24 mouse cellular contexts compared by ENCODE assay signal in genomic region chr5:106367831-106368230, GRCm38 (mm10).
A peak's percentile ranks its signal among the peaks of the same experiment; 100 is the strongest.
DNase-seq lines count a peak whose midpoint lies in the region; ATAC-seq and TF ChIP-seq lines count a peak whose summit lies in the region.
"Had no signal": no experiment of that assay in that cellular context is flagged by ENCODE, and none has a peak within 500 bp of the region (broad histone marks: within the 10 kb centered on the region; RNA-seq: fewer than 3 reads in every experiment).

No protein-coding gene starts in this region.

- TF ChIP-seq POLR2A in testis, adult 2 months (IDR thresholded peaks at IDR 0.05; ENCODE audit: control insufficient read depth, low read depth, low read length), result no peak

- H3K4me3 ChIP-seq in midbrain, embryonic 13.5 days (replicated peaks), result no peak overlapping the region
- H3K4me3 ChIP-seq in midbrain, embryonic 16.5 days (ENCODE audit: low read depth, low read length), result no peak overlapping the region
- H3K4me3 ChIP-seq in testis, adult 2 months (ENCODE audit: control insufficient read depth, low read depth, low read length), result peak overlapping the region; percentile 89
- H3K4me3 ChIP-seq: embryonic facial prominence, embryonic 12.5 days; embryonic facial prominence, embryonic 15.5 days; heart, embryonic 12.5 days; heart, embryonic 15.5 days; hindbrain, embryonic 12.5 days; hindbrain, embryonic 15.5 days had no signal

- H3K4me2 ChIP-seq in midbrain, embryonic 13.5 days (replicated peaks), result no peak overlapping the region
- no peak overlapping the region for H3K4me2 ChIP-seq in midbrain, embryonic 16.5 days (ENCODE audit: low read length)
- H3K4me2 ChIP-seq: embryonic facial prominence, embryonic 12.5 days; embryonic facial prominence, embryonic 15.5 days; heart, embryonic 12.5 days; heart, embryonic 15.5 days; hindbrain, embryonic 12.5 days; hindbrain, embryonic 15.5 days had no signal

- no peak overlapping the region for H3K27ac ChIP-seq in midbrain, embryonic 13.5 days
- no peak overlapping the region for H3K27ac ChIP-seq in midbrain, embryonic 16.5 days (ENCODE audit: low read length)
- no peak overlapping the region for H3K27ac ChIP-seq in testis, adult 2 months (ENCODE audit: control insufficient read depth, insufficient read depth, low read depth, low read length)
- H3K27ac ChIP-seq: embryonic facial prominence, embryonic 12.5 days; embryonic facial prominence, embryonic 15.5 days; heart, embryonic 15.5 days; hindbrain, embryonic 12.5 days; hindbrain, embryonic 15.5 days had no signal

- DNase-seq in testis, postnatal 10 days (ENCODE audit: low spot score), result no peak
- DNase-seq in ZHBTc4 (ENCODE audit: low read depth, low spot score), result peak; percentile 68
- no peak for DNase-seq in cerebellum, postnatal 14 days
- DNase-seq in liver, result no peak
- DNase-seq: adrenal gland, adult 2 months; adrenal gland, postnatal 14 days; cerebellum, adult 11-12 months; cerebellum, adult 8-10 months; cerebellum, postnatal 10 days; gastrocnemius, postnatal 25 days; heart, adult 18-20 months; heart, postnatal 10 days; heart, postnatal 36 days had no signal

- no peaks in the 10 kb centered on the region for H3K9me3 ChIP-seq in midbrain, embryonic 13.5 days
- no peaks in the 10 kb centered on the region; the same call in 1 of the 2 replicates for H3K9me3 ChIP-seq in midbrain, embryonic 16.5 days (replicated peaks; ENCODE audit: control insufficient read depth, low read length, poor library complexity, severe bottlenecking)
- H3K9me3 ChIP-seq: embryonic facial prominence, embryonic 12.5 days; embryonic facial prominence, embryonic 15.5 days; heart, embryonic 15.5 days; hindbrain, embryonic 12.5 days; hindbrain, embryonic 15.5 days had no signal

- H3K9ac ChIP-seq in midbrain, embryonic 13.5 days (replicated peaks), result no peak overlapping the region
- H3K9ac ChIP-seq in midbrain, embryonic 16.5 days (ENCODE audit: low read depth, low read length), result no peak overlapping the region
- H3K9ac ChIP-seq: embryonic facial prominence, embryonic 12.5 days; embryonic facial prominence, embryonic 15.5 days; heart, embryonic 12.5 days; heart, embryonic 15.5 days; hindbrain, embryonic 12.5 days; hindbrain, embryonic 15.5 days had no signal

- 18% methylated on average over 9 of the region's 9 CpGs for WGBS in midbrain, embryonic 13.5 days
- WGBS in midbrain, embryonic 16.5 days, result 23% methylated on average over 9 of the region's 9 CpGs

- H3K36me3 ChIP-seq in midbrain, embryonic 13.5 days, result no peaks in the 10 kb centered on the region
- no peaks in the 10 kb centered on the region for H3K36me3 ChIP-seq in midbrain, embryonic 16.5 days (ENCODE audit: control insufficient read depth, insufficient read depth, low read length)
- no peaks in the 10 kb centered on the region for H3K36me3 ChIP-seq in testis, adult 2 months (ENCODE audit: control insufficient read depth, insufficient read depth, low read length)
- H3K36me3 ChIP-seq: embryonic facial prominence, embryonic 12.5 days; embryonic facial prominence, embryonic 15.5 days; heart, embryonic 12.5 days; heart, embryonic 15.5 days; hindbrain, embryonic 12.5 days; hindbrain, embryonic 15.5 days had no signal

- ATAC-seq in midbrain, embryonic 13.5 days, result 0 out of 2 replicates have a peak, but pooled peaks have one; percentile 45
- no peak for ATAC-seq in midbrain, embryonic 16.5 days
- ATAC-seq: CD4-positive, CD25-positive, alpha-beta regulatory T cell, adult 4 months; forebrain, embryonic 14.5 days had no signal

- peaks cover 5% of the 10 kb centered on the region for H3K4me1 ChIP-seq in midbrain, embryonic 13.5 days (replicated peaks)
- H3K4me1 ChIP-seq in midbrain, embryonic 16.5 days (ENCODE audit: control insufficient read depth, insufficient read depth, low read length), result peaks cover 3% of the 10 kb centered on the region; the same call in 1 of the 2 replicates
- no peaks in the 10 kb centered on the region; the same call in 1 of the 2 replicates for H3K4me1 ChIP-seq in testis, adult 2 months (ENCODE audit: control insufficient read depth, insufficient read depth, low read length)
- H3K4me1 ChIP-seq: embryonic facial prominence, embryonic 12.5 days; embryonic facial prominence, embryonic 15.5 days; heart, embryonic 12.5 days; heart, embryonic 15.5 days; hindbrain, embryonic 15.5 days had no signal

- H3K27me3 ChIP-seq in midbrain, embryonic 13.5 days, result peaks cover 14% of the 10 kb centered on the region; the same call in 1 of the 2 replicates
- no peaks in the 10 kb centered on the region for H3K27me3 ChIP-seq in midbrain, embryonic 16.5 days (ENCODE audit: control insufficient read depth, insufficient read depth, low read depth, low read length)
- no peaks in the 10 kb centered on the region for H3K27me3 ChIP-seq in testis, adult 2 months (ENCODE audit: control insufficient read depth, insufficient read depth, low read length)
- H3K27me3 ChIP-seq: embryonic facial prominence, embryonic 12.5 days; embryonic facial prominence, embryonic 15.5 days; heart, embryonic 15.5 days; hindbrain, embryonic 15.5 days had no signal

- TF ChIP-seq CTCF in testis, adult 2 months (IDR thresholded peaks at IDR 0.05; ENCODE audit: control insufficient read depth, insufficient read depth, insufficient replicate concordance, low read depth, low read length), result no peak
